Mouse (Mus musculus) monocyte, adult 2 months (primary cell): Measurements from ENCODE around the gene Sun2.

ENCODE experiments used
- DNase-seq, 2 experiments: peaks; one replicate each; pipeline ENCODE4 v3.0.0; 2022; ENCODE audit warnings: low spot score in 2 of 2, low read depth in 1 of 2

The Sun2 gene

GRCm38 (mm10) chr15:79687175-79687574 is 55.2 kb downstream of the Sun2 start:
- DNase-seq, result no peak

- DNase-seq, result no peak
Observed at GRCm38 (mm10) chr15:79686046-79686869, 56.1 kb downstream of the Sun2 start.

GRCm38 (mm10) chr15:79685141-79685641 is 57.1 kb downstream of the Sun2 start:
- no peak for DNase-seq

- DNase-seq, result no peak
Observed at GRCm38 (mm10) chr15:79684616-79685015, 57.7 kb downstream of the Sun2 start.

- DNase-seq, result no peak
Observed at GRCm38 (mm10) chr15:79683707-79684465, 58.5 kb downstream of the Sun2 start.

GRCm38 (mm10) chr15:79683146-79683545 is 59.2 kb downstream of the Sun2 start:
- DNase-seq, result no peak

- DNase-seq, result no peak
Observed at GRCm38 (mm10) chr15:79681973-79682372, 60.4 kb downstream of the Sun2 start.

GRCm38 (mm10) chr15:79677936-79678335 is 64.4 kb downstream of the Sun2 start:
- DNase-seq, result no peak
